Mouse (Mus musculus) retina, postnatal 1 day (tissue): Measurements from ENCODE around the gene Rnf8.

Source experiments
- DNase-seq: peaks from one replicate; pipeline ENCODE4 v3.0.0-alpha.2; 2012

The Rnf8 gene

DNA sequence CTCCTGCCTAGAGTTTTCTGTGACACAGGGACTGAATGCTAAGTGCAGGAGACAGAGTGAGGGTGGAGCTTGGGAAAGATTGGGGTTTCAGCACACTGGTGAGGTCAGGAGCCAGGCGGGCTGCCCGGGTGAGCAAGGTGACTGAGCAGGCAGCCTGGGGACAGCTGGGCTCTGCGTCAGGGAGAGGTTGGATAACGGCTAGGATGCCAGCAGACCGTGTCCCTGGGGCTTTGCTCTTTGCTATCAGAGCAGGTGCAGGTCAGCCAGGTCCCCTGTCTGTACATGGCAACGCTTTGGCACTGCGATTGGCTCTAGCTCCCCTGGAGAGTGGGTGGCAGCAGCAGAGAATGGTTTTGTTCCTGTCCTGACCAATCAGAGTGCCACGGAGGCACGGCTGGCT is 12.7 kb downstream of the Rnf8 start:
- no peak for DNase-seq

DNA sequence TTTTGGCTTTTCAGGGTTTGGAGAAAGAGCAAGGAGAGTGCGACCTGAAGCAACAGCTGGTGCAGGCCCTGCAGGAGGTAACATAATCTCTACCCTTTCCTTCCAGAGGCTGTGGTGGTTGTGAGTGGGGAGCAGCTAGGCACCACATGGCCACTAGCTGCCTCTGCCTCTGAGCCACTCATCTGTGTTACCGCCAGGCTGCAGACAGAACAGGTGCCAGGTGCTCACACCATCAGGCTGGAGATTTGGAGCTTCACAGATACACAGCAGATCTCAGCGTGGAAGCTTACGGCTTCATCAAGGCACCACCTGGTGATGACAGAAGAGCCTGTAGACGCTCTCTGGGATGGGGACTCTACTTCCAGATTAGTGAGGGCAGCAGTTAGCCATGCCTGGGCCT is 14.4 kb downstream of the Rnf8 start:
- no peak for DNase-seq

DNA sequence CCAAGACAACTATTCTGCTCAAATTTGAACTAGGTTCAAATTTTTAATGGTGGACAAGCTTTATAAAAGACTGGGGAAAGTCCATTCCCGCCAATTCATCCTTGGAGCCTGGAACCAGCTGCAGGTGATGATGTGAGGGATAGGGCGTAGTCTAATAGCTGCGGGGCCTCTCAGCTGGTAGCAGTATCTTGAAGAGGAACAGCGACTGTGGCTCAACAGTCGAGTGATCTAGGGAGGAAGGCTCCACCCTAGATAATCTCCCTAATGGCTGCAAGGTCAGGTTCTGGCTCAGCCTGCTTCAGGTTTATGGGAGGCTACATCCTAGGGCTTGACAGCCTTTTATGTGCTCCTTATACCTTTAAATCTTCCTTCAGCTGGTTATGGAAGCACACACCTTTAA is 15.0 kb downstream of the Rnf8 start:
- DNase-seq, result no peak

DNA sequence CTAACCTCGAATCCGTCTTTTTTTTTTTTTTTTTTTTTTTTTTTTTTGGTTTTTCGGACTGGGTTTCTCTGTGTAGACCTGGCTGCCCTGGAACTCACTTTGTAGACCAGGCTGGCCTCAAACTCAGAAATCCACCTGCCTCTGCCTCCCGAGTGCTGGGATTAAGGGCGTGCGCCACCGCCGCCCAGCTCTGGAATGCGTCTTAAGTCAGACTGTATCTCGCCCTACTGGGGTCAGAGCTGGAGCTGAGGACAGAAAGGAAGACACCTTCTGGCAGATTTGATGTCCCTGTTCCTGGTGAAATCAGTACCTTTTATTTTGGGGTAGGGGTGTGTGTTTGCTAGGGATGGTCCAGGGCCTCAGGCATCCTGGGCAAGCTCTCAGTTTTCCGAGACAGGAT is 17.7 kb downstream of the Rnf8 start:
- DNase-seq, result no peak

- DNase-seq, result no peak
Measured at GRCm38 (mm10) chr17:29635492-29635891, 20.9 kb downstream of the Rnf8 start.

DNA sequence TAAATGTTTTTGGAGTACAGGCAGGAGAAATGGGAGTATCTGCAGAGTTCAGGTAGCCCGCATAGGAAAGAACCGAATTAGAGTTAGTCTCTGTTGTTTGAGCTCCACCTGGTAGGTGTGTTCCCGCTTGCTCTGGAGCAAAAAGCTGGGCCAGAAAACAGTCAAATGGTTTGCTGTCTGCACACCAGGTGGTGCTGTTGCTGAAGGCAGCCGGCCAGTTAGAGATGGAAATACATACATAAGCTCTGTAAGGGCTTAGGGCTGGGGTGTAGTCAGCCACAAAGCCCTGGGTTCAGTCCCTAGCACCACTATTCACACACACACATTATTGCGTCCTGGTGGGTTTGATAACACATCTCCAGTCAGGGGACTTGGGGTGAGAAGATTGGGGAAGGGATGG is 21.5 kb downstream of the Rnf8 start:
- peak; percentile 46 for DNase-seq

- DNase-seq, result no peak
Measured at GRCm38 (mm10) chr17:29637377-29637776, 22.8 kb downstream of the Rnf8 start.

DNA sequence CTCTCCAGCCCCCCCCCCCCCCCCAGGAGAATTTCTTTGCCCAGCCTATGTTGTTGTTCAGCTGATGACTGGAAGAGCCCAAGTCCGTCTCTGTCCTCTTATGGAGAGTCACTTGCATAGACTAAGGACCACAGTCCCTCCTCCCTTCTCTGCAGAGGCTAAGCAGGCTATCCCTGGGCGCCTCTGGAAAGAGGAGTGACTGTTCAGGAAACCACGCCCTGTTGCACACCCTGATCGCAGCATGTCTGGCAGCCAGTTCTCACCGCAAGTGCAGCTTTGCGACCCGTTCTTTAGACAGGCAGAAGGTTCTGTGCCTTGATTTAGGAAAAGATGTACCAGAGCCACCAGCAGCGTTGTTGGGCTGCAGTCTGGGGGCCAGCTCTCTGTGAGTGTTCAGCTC is 23.3 kb downstream of the Rnf8 start:
- DNase-seq, result no peak

DNA sequence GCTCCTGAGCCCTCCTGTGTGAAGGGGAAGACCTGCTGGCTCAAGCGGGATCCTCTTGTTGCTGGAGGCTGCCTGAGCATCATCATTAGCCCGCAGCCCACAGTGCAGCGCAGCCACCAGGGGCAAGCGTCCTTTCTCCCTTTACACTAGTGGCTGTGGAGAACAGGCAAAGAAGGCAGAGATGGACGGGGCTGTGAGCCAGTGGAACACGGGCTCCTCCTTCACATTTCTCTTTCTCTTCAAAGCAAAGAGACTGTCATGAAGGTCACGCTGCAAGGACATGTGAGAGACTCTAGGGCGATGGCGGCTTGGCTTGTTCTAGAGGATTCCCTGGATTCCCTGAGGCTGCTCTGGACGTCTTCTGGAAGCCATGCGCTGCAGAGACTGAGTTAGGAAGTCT is 26.4 kb downstream of the Rnf8 start:
- DNase-seq, result no peak

GRCm38 (mm10) chr17:29642219-29642618 is 27.6 kb downstream of the Rnf8 start:
- no peak for DNase-seq

- no peak for DNase-seq
Measured at GRCm38 (mm10) chr17:29658249-29658648, 43.7 kb downstream of the Rnf8 start.

DNA sequence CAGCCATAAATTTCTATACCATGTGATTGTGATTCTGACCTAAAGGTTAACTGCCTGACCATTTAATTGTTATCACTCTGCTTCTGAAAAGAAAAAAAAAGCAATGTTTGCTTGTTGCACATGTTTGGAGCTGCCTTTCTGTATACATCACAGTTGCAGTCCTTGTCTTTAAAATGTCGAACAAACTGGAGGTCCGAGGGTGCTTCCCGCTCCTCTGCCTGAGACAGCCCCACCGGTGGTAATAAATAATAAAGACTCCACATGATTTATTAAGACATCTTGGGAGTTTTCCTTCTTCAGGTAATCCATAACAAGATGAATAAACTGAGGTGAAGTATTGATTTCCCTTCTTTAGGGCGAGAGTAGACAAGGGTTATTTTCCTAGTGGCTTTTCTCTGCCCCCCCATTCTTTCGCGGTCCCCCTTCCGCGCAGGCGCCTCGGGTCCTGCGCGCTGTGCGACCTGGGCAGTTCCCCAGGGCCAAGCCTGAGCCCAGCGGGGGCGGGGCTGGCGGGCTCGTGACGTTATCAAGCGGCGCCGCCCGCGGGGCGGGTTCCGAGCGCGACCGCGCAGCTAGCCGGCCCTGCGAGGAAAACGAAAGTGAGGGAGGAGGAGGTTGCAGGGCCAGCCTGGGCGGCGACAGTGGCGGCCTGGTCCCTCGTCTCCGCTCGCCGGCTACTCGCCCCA is 45.6 kb downstream of the Rnf8 start, which contains the start of gene Cmtr1:
TSS of gene Cmtr1 (plus strand) at position 520 of the 686 bp plus-strand sequence.
- peak; percentile 97 for DNase-seq

GRCm38 (mm10) chr17:29660762-29661391 is 46.3 kb downstream of the Rnf8 start:
- DNase-seq, result no peak

- no peak for DNase-seq
Measured at GRCm38 (mm10) chr17:29662145-29662544, 47.6 kb downstream of the Rnf8 start.

DNA sequence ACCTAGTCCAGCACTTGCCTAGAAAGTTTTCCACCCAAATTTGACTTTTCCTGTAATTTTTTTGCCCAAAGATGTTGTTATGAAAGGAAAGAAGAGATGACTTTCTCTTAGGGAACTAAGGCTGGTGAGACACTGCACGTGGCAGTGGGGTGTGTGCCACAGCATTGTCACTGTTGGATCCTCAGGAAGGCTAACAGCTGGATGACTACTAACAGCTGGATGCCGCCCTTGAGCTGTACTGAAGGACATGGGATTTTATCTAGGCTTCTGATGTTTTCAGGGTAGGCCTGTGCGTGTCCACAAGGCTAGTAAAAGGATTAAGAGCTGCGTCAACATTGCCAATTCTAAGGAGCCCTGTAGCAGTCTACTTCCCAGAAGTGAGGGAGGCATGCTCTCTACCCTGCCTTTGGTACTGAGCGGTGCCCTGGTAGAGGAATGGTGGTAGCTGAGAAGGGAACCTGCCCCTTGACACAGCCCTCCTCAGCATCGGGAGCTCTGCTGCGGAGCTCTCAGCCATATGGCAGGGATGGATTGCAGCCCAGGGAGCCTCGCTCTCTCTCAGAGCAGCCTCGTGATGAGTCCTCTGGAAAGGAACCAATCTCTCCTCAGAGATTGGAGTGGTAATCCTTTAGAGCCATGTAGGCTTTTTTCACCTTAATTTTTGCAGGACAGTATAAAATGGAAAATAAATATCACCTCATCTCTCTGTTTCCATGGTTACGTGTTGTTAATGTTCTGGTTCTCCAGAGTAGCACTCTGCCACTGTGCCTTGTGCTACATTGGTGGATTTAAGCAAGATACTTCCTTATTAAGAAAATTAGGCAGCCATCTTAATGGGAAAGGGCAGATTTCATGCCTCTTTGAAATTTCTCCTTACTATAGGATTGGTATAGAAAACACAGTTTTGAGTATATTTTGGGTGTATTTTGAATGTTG is 53.7 kb downstream of the Rnf8 start:
- no peak for DNase-seq

GRCm38 (mm10) chr17:29669030-29669429 is 54.4 kb downstream of the Rnf8 start:
- DNase-seq, result no peak

DNA sequence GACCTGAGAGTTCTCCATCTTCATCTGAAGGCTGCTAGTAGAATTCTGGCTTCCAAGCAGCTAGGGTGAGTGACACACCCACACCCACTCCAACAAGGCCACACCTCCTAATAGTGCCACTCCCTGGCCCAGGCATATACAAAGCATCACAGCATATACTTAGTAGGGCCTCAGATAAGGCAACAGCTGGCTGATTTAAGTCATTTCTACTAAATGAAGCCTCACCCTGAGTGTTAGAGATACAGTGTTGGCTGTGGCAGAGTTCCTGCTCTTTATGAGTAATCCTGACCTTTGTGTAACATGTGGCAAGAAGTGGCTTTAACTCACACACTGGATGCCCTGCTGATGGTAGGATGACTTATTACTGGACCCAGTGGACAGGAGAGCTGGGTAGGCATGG is 55.3 kb downstream of the Rnf8 start:
- DNase-seq, result no peak

DNA sequence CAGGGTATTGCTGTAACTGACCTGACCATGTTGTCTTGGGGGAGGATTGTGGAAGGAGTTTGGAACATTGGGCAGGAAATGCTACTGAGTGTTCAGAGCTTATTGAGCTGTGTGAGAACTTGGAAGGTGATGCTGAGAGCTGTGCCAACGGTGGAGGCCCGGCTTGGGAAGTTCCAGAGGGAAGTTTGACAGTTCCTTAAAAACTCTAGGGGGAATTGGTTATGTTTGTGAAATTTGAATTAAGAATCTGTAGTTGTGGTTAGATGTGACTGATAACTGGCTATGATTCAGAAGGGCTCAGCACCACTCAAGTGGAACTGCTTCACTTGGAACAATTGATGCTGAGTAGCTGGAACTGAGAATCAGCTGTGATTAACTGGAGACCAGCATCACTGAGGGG is 56.4 kb downstream of the Rnf8 start:
- DNase-seq, result no peak

- DNase-seq, result no peak
Measured at GRCm38 (mm10) chr17:29673325-29673724, 58.7 kb downstream of the Rnf8 start.

DNA sequence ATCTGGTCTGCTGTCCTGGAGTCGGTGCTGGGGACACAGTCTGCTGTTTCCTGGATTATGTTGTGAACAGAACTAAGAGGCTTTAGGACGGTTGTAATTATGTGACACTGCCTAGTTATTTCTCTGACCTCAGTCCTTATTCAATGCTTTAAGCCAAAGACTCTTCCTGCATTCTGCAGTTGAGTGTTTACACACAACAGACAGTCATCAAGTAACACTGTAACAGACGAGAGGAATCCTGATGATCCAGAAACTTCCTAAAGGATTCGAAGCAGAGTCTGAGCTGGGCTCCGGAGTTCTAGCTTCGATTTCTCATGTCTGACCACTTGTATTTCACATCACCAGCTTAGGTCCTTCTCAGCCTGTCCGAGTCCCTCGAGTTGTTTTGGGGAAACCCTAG is 63.9 kb downstream of the Rnf8 start:
- DNase-seq, result peak; percentile 31

DNA sequence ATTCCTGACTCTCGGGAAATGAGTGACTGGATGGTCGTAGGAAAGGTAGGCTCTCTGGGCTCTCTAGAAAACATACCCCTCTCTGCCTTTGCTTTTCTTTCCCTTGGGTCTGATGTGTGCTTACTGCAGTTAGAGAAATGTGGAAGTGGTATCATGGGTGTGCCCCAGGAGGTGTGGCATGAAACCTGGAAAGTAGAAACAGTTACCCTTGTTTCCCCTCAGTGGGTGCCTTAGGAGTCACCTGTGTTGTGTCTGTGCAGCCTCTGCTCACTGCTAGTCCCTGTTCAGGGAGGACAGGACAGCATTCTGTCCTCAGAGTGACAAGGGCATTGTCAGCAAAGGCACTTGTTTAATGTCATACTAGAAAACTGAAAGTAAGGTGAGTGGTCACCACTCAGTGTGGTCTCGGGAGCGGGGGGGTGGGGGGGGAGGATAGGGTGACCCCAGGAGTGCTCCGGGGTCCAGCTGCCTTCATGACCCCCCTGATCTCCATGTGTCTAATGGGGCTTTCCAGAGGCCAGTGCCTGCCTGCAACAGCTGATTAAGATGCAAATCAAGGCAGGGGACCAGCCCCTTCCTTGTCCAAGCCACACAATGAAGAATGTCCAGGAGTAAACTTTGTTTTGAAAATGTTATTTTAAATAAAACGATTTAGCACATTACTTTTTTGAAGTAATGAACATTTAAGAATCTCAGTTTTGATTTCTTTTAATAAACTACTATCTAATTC is 64.6 kb downstream of the Rnf8 start:
- no peak for DNase-seq

DNA sequence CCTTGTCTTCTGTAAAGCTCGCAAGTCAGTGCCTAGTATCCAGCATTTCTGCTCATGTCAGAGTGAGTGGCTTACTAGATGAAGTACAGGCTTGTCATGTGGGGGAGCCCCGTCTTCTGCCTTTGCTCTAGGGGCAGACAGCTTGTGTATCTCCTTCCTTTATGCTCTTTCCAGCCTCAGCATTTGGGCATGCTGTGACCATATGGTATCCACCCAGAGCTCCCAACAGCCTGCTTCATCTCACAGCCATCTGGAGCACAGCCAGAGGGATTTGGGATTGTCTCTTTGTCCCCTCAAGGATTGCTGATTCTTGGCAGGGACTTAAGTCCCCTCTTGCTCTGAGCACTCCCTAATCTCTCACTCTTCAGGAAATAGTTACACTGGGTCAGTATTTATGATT is 65.6 kb downstream of the Rnf8 start:
- peak; percentile 87 for DNase-seq

DNA sequence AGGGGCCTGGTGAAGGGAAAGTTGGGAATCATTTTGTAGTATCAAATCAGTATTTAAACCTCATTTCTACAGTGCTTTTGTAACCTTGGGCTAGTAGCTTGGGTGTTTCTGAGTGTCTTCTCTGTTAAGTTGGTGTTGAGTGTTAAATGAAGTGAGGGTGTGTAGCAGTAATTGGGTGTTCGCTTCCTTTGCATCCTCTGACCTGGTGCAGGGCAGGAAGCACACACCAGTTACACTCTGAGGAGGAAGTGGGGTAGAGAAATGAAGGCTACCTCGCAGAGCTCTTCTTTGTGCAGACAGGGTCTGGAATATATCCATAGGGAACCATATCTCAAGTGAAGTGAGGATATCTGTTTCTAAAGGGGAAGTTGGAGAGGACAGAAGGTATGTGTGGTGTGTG is 66.3 kb downstream of the Rnf8 start:
- DNase-seq, result no peak
